Mouse (Mus musculus) lung, embryonic 14.5 days (tissue): ENCODE measurements at regions not wholly inside any gene's neighbourhood (a gene's known extent, or its start where the extent isn't known, plus 50 kb on each side); places are given as distances from the start of the nearest gene placed in this dataset.

ENCODE experiments used
- ATAC-seq: fragments of 200-750 bp; cut with Nextera tagmentation; 2 replicates; pipeline ENCODE4 v1.8.0; 2017; ENCODE audit warnings: mild to moderate bottlenecking, moderate TSS enrichment, moderate library complexity; ENCODE audit not compliant: insufficient read depth
- DNase-seq: peaks from one replicate; pipeline ENCODE4 v3.0.0-alpha.2; 2015
- H3K27ac ChIP-seq: fragments of 300-500 bp; sonication (generic); 2 replicates; pipeline ENCODE4 v1.5.1; 2014; ENCODE audit warnings: low read depth, mild to moderate bottlenecking, moderate library complexity
- H3K27me3 ChIP-seq: fragments of 300-500 bp; sonication (generic); 2 replicates; pipeline ENCODE4 v1.6.1; 2014; ENCODE audit warnings: low read length, control low read depth; ENCODE audit not compliant: insufficient read depth
- H3K36me3 ChIP-seq: fragments of 300-500 bp; sonication (generic); 2 replicates; pipeline ENCODE4 v1.6.1; 2014; ENCODE audit warnings: control low read depth; ENCODE audit not compliant: insufficient read depth
- H3K4me1 ChIP-seq: fragments of 300-500 bp; sonication (generic); 2 replicates; pipeline ENCODE4 v1.6.1; 2014; ENCODE audit warnings: antibody characterized with exemption, control low read depth; ENCODE audit not compliant: insufficient read depth
- H3K4me2 ChIP-seq: fragments of 300-500 bp; sonication (generic); 2 replicates; pipeline ENCODE4 v1.6.1; 2014; ENCODE audit warnings: mild to moderate bottlenecking
- H3K4me3 ChIP-seq: fragments of 300-500 bp; sonication (generic); 2 replicates; pipeline ENCODE4 v1.5.1; 2014; ENCODE audit warnings: low read depth, low read length
- H3K9ac ChIP-seq: fragments of 300-500 bp; sonication (generic); 2 replicates; pipeline ENCODE4 v1.6.1; 2014
- H3K9me3 ChIP-seq: fragments of 300-500 bp; sonication (generic); 2 replicates; pipeline ENCODE4 v1.6.1; 2016; ENCODE audit warnings: low read depth, low read length, control low read depth
- CTCF ChIP-seq: IDR thresholded peaks from 2 replicates; pipeline ENCODE4 v1.5.1; 2016; ENCODE audit warnings: antibody characterized with exemption, low read depth
- WGBS: fragments of 180-500 bp; shearing (Covaris S2); extraction: QIAGEN DNeasy Blood & Tissue Kit; methylation state at CpG from one replicate; pipeline ENCODE4 v1.1.7; 2014; 5-methylcytosine and 5-hydroxymethylcytosine counted together

DNA sequence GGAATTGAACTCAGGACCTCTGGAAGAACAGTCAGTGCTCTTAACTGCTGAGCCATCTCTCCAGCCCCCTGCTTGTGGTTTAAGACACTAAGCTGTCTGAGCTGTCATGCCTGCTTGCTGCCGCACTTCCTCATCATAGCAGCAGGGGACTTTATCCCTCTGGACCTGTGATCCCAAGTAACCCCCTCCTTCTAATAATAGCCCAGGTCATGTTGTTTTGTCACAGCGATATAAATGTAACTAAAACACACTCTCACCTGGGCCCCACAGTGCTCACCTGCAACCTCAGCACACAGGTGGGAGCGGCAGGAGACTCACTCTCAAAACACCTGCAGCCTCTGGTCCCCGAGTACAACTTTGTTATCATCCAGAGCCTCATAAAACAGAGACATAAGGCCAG, 231.9 kb upstream of the Spdye4c start:
- DNase-seq (no peak), ATAC-seq (no peak)
- Histone ChIP-seq H3K9me3 (no peaks in the 10 kb centered on the region), H3K4me1 (no peaks in the 10 kb centered on the region; the same call in 1 of the 2 replicates), H3K27ac (no peak overlapping the region), H3K27me3 (no peaks in the 10 kb centered on the region), H3K4me3 (no peak overlapping the region), H3K9ac (no peak overlapping the region), H3K36me3 (no peaks in the 10 kb centered on the region), H3K4me2 (no peak overlapping the region)
- no peak for TF ChIP-seq CTCF
- 56% methylated on average over 4 of the region's 4 CpGs for WGBS

DNA sequence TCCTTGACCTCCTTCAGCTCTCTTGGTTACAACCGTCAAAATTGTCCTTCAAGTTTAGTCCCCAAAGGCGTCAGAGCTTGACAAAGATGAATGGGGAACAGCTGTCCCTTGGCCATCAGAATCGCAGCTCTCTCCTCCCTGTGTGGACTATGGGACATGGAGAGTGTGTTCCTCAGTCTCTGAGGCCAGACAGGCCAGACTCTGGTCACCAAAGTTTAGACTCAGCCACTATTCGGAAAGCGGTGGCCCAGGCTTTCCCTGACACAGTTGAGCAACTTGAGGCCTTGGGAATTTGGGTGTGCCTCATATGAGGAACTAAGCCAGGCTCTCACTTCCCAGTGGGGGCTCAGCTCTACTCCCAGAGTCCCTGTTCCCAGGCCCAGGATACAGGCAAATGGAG, 230.5 kb upstream of the Spdye4c start:
- Histone ChIP-seq H3K4me3 (no peak overlapping the region), H3K4me1 (peaks cover 4% of the 10 kb centered on the region), H3K9me3 (no peaks in the 10 kb centered on the region), H3K4me2 (no peak overlapping the region), H3K27ac (no peak overlapping the region), H3K9ac (no peak overlapping the region), H3K27me3 (no peaks in the 10 kb centered on the region), H3K36me3 (no peaks in the 10 kb centered on the region)
- ATAC-seq (no peak), DNase-seq (no peak)
- no peak for TF ChIP-seq CTCF
- WGBS: 55% methylated on average over 5 of the region's 5 CpGs

DNA sequence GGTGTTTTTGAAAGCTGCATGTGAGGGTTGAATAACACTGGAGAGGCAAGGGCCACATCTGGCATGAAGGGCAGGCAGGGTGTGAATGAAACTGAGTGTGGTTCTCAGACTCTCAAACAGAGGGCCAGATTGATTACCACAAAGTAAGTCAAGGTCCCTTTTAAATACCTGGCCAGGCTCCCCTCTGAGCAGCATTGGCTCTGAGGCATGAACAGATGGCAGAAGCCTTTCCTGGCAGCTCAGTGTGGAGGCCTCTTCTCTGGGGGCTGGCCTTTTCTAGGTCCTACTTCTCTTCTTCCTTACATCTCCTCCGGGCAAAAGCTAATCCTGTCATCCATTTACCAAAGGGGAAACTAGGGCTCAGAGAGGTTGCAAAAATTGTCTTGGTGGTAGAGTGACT, 229.6 kb upstream of the Spdye4c start:
- Histone ChIP-seq H3K27me3 (no peaks in the 10 kb centered on the region), H3K4me2 (no peak overlapping the region), H3K9me3 (no peaks in the 10 kb centered on the region), H3K36me3 (no peaks in the 10 kb centered on the region), H3K4me3 (no peak overlapping the region), H3K27ac (no peak overlapping the region), H3K4me1 (peaks cover 4% of the 10 kb centered on the region), H3K9ac (no peak overlapping the region)
- DNase-seq (no peak), ATAC-seq (no peak)
- no peak for TF ChIP-seq CTCF
- WGBS: 50% methylated on average over 1 of the region's 1 CpGs

DNA sequence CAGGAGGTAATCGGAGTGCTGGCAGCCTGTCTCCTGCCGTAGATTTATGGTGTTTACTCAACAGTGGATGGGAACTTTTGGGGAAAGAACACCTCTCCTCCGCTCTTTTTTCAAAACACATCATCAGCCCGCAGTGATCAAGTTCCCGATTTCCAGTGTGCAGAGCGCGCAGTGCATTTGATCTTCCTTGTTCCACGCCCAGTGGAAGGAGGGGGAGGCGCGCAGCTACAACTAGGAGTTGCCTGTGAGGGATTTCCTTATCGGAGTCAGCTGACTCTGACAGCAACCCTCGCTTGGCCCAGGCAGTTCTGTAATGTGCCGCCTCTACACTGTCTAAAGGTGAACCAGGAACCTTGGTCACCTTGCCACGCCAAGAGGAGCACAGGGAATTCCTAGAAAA, 226.8 kb upstream of the Spdye4c start:
- ATAC-seq: peak; percentile 85; the same call in 1 of the 2 replicates
- DNase-seq: peak; percentile 77
- no peaks in the 10 kb centered on the region for H3K9me3 ChIP-seq
- peak overlapping the region; percentile 57 for H3K4me2 ChIP-seq
- H3K27me3 ChIP-seq: no peaks in the 10 kb centered on the region
- H3K9ac ChIP-seq: 0 out of 2 replicates have a peak overlapping the region, but pooled peaks have one; percentile 5
- no peak overlapping the region for H3K27ac ChIP-seq
- no peak for TF ChIP-seq CTCF
- 5% methylated on average over 14 of the region's 14 CpGs for WGBS
- H3K4me3 ChIP-seq: 0 out of 2 replicates have a peak overlapping the region, but pooled peaks have one; percentile 16
- H3K36me3 ChIP-seq: no peaks in the 10 kb centered on the region
- peaks cover 4% of the 10 kb centered on the region for H3K4me1 ChIP-seq

DNA sequence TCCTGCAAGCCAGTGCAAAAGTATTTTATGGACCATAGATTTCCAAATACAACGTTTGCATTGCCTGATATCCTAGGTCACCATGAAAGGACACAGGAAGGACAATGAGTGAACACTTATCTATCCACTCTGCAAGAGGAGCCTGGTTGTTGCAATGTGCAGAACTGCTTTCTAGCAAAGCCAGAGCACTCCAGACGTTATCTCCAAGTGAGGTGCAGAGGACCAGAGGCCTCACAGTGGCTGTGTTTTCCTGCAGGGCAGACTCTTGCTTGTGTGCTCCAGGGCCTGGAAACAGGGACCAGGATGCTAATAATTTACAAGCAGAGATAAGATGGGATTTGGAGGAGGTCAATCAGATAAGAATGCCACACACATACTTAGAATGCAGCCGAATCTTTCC, 226.0 kb upstream of the Spdye4c start:
- ATAC-seq (no peak), DNase-seq (no peak)
- no peak overlapping the region for H3K9ac ChIP-seq
- WGBS: 26% methylated on average over 3 of the region's 3 CpGs
- no peaks in the 10 kb centered on the region for H3K27me3 ChIP-seq
- peaks cover 4% of the 10 kb centered on the region for H3K4me1 ChIP-seq
- no peaks in the 10 kb centered on the region for H3K9me3 ChIP-seq
- no peak overlapping the region for H3K4me2 ChIP-seq
- TF ChIP-seq CTCF: no peak
- no peak overlapping the region for H3K27ac ChIP-seq
- H3K36me3 ChIP-seq: no peaks in the 10 kb centered on the region
- H3K4me3 ChIP-seq: no peak overlapping the region

DNA sequence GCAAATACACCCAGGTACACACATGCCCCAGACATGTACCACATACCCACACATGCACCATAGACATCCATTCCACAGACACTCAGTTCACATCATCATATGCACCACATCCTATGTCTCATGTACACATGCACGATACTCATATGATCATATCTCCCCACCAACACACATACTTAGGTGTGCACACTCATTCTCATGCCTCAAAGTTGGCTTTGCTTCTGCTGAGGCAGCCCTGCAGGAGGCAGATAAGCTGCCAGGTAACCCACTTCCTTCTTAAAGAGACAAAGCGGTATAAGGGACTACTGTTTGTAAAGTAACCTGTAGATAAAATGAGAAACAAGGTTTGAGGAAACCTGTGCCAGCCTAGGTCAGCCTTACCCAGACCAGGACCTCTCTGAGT, 225.2 kb upstream of the Spdye4c start:
- no peak for TF ChIP-seq CTCF
- H3K27me3 ChIP-seq: no peaks in the 10 kb centered on the region
- ATAC-seq: no peak
- DNase-seq: no peak
- no peak overlapping the region for H3K4me3 ChIP-seq
- 88% methylated on average over 2 of the region's 2 CpGs for WGBS
- H3K4me2 ChIP-seq: no peak overlapping the region
- no peak overlapping the region for H3K9ac ChIP-seq
- H3K4me1 ChIP-seq: peaks cover 11% of the 10 kb centered on the region
- H3K27ac ChIP-seq: no peak overlapping the region
- no peaks in the 10 kb centered on the region for H3K9me3 ChIP-seq
- no peaks in the 10 kb centered on the region for H3K36me3 ChIP-seq

DNA sequence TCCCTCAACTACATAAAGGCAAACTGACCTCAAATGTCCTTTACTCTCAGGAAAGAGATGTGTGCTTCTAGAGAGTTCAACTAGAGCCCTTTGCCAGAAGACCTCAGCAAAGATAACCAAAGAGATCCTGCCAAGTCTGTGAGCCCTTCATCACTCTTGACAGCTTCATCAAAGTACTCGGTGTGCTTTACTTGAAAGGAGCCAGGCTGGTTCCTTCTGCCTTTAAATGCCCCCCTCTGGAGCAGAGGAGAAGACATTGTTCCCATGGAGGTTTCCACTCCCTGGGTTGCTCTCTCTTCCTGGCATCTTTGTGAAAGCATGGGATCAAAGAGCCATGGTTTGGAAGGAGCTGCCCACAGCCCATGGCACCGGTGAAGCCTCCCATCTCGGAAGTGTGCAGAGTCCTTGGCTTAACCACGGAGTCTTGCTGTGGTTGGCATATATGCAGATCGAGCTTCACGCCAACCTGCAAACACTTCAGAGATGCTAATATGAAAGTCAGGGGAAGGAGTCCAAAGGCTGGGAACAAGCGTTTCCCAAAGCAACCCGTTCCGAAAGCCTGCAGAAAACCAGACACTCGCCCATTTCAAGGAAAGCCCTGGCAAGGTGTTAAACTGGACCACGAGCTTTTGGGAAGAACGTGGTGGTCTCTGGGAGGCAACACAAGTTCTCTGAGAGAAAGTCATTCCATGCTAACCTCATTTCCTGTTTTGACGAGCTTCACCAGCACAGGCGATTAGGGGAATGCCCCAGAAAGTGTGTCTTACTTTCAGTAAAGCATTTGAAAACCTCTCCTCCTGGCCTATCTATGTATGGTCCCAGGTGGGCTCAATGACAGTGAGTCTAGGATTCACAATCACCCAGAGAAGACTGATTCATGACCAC, 223.5 kb upstream of the Spdye4c start:
- Histone ChIP-seq H3K4me3 (no peak overlapping the region), H3K9me3 (no peaks in the 10 kb centered on the region), H3K4me1 (peaks cover 17% of the 10 kb centered on the region), H3K27me3 (no peaks in the 10 kb centered on the region), H3K36me3 (no peaks in the 10 kb centered on the region), H3K27ac (no peak overlapping the region), H3K9ac (no peak overlapping the region), H3K4me2 (no peak overlapping the region)
- ATAC-seq (no peak), DNase-seq (no peak)
- TF ChIP-seq CTCF: no peak
- 73% methylated on average over 14 of the region's 14 CpGs for WGBS
